Mouse (Mus musculus) liver, postnatal 0 days (tissue): ENCODE measurements at regions not wholly inside any gene's neighbourhood (a gene's known extent, or its start where the extent isn't known, plus 50 kb on each side); places are given as distances from the start of the nearest gene placed in this dataset.

ENCODE experiments used
- CTCF ChIP-seq: sonication (generic); IDR thresholded peaks from 2 replicates; pipeline ENCODE4 v1.5.1; 2016; ENCODE audit warnings: antibody characterized with exemption, low read depth
- EP300 ChIP-seq: IDR thresholded peaks from 2 replicates; pipeline ENCODE4 v1.6.1; 2016; ENCODE audit warnings: antibody characterized with exemption, low read depth, mild to moderate bottlenecking

DNA sequence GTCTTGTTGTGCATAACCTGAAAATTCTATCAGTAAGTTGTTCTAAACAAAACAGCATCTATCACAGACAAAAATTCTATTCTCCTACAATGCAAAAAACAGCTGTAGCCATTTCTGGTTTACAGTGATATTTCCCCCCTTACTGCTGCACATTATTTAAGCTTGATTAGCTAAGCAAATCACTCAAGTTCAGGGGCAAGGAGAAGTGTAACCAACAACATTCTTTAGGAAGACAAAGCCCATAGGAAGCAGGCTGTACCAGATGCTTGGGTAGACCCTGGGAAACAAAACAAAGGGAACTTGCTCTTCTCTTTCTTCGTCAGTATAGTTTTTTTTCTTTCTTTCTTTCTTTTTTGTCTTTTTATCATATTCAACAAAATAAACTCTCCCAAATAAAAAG is 497.9 kb downstream of the Ppargc1a start:
- TF ChIP-seq CTCF = no peak
- TF ChIP-seq EP300 = no peak
